Mouse (Mus musculus): ENCODE measurements around the gene Ak9.
A peak's percentile ranks its signal among the peaks of the same experiment; 100 is the strongest.

DNA sequence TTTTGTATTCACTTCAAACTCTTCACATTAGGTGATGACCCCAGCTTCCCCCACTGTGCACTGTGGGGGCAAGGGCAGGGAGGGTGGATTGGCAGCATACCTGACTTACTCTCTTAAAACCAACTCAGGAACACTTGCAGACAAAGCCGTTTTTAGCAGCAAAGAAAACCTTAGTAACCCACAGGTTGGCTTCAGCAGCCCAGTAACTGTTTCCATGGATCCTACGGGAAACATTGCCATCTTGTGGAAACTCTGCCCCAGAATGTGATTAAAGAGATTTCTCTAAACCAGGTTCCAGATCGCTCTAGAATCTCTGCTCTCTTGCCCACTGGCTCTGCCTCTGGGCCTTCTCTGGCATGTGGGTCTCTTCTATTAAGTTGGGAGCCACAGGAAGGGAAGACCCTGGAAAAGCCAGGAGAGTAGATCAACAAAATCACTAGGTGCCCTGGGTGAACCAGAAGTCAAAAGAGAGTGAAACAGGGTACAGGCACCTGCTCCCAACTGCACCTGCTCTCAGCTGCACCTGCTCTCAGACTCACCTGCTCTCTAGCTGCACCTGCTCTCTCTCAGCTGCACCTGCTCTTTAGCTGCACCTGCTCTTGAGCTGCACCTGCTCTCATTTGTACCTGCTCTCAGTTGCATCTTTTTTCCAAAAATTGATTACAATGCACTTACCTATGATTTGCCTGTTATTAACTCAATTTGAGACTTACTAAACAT is 100.3 kb downstream of the Ak9 start:
- TF ChIP-seq CTCF (IDR thresholded peaks at IDR 0.05; ENCODE audit: low read depth) = peak; percentile 31; the same call in 1 of the 2 replicates
- TF ChIP-seq EP300 (IDR thresholded peaks at IDR 0.05; ENCODE audit: low read depth) = no peak
